Mouse (Mus musculus): ENCODE results near the gene Rpl12. TPM values are rescaled to one million over a fixed set of nuclear protein-coding genes. Genes with fewer than 3 reads are reported as not detected.

Rpl12 gene
- polyA plus RNA-seq, 1 experiment from 2014 or later: 78.7 TPM

DNA sequence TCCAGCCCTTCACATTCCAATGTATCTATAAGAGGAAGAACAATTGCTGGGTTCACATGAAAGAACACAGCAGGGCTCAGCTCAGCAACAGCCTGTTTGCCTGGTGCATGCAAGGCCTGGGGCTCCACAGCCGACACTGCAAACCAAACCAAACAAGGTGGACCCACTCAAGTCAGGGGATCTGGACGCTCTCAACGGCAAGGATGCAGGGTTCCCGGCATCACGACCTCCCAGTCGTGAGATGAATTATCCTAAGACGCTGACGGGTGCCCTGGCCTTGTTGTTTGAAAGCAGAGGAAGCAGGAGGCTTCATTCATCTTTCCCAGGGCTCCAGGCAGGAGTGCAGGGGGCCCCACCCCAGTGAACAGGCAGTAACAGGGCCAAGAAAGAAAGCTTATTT lies 24.5 kb downstream of the Rpl12 start:
- no peak overlapping the region for H3K4me3 ChIP-seq (ENCODE audit: low read length)
- no peaks in the 10 kb centered on the region for H3K27me3 ChIP-seq (replicated peaks; ENCODE audit: control insufficient read depth, insufficient read depth, low read length)
- H3K9ac ChIP-seq (ENCODE audit: low read depth, low read length): no peak overlapping the region
- H3K27ac ChIP-seq (ENCODE audit: low read depth, low read length): no peak overlapping the region
- no peaks in the 10 kb centered on the region for H3K9me3 ChIP-seq (ENCODE audit: control insufficient read depth, low read length)
- H3K36me3 ChIP-seq (ENCODE audit: control insufficient read depth, insufficient read depth, low read length): no peaks in the 10 kb centered on the region
- no peak overlapping the region for H3K4me2 ChIP-seq (ENCODE audit: low read length)
- H3K4me1 ChIP-seq (ENCODE audit: control insufficient read depth, insufficient read depth, low read depth, low read length): peaks cover 14% of the 10 kb centered on the region
- no peak for ATAC-seq
- 58% methylated on average over 8 of the region's 8 CpGs for WGBS

DNA sequence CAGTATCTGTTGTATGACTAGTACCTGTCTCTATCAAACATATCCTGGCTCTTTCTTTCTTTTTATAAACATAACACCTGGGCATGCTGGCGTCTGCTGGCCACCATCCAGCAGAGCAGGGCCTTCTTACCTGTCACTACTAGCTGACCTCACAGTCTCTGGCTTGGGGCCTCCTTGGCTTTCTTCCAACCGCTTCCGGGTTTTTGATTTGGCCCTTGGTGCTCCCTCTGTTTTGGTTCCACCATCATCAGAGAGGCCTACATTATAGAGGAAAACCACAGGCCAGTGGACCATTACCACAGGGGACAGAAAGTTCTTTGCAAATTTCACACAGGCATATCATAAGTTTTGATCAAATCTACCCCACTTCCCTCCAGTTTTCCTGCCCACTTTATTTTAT lies 28.0 kb downstream of the Rpl12 start:
- no peak for ATAC-seq
- H3K9me3 ChIP-seq (ENCODE audit: control insufficient read depth, low read length): no peaks in the 10 kb centered on the region

DNA sequence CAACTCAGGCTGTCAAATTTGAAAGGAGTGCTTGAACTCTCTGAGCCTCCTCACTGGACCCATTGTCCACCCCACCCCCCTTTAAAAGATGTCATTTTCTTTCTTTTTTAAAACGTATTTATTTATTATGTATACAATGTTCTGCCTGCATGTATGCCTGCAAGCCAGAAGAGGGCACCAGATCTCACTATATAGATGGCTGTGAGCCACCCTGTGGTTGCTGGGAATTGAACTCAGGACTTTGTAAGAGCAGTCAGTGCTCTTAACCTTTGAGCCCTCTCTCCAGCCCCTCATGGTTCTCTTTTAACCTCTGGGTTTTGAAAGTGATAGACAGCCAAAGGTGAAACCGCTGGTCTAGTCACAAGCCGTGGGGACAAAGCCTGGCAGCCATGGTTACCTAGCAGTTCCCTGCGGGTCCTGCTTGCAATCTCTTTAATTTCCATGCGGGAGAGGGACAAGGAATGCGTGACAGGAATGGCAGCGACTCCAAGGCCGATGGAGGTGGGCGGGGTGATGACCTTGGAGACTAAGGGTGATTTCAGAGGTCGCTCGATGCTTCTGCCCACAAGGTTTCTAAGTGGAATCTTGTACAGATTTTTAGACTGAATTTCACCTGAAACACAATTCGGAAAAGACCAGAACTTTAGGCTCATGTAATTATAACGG lies 28.9 kb downstream of the Rpl12 start:
- Histone ChIP-seq H3K27ac (ENCODE audit: low read depth, low read length) (no peak overlapping the region), H3K9me3 (ENCODE audit: control insufficient read depth, low read length) (no peaks in the 10 kb centered on the region), H3K36me3 (ENCODE audit: control insufficient read depth, insufficient read depth, low read length) (0 out of 2 replicates have a peak, but pooled peaks cover 7% of the 10 kb centered on the region), H3K9ac (ENCODE audit: low read depth, low read length) (no peak overlapping the region), H3K27me3 (replicated peaks; ENCODE audit: control insufficient read depth, insufficient read depth, low read length) (no peaks in the 10 kb centered on the region), H3K4me1 (ENCODE audit: control insufficient read depth, insufficient read depth, low read depth, low read length) (no peaks in the 10 kb centered on the region), H3K4me2 (ENCODE audit: low read length) (no peak overlapping the region), H3K4me3 (ENCODE audit: low read length) (no peak overlapping the region)
- ATAC-seq: no peak
- WGBS: 53% methylated on average over 13 of the region's 13 CpGs

More for the DNA sequence above, 28.0 kb downstream of the Rpl12 start:
- WGBS: 78% methylated on average over 3 of the region's 3 CpGs
- H3K27ac ChIP-seq (ENCODE audit: low read depth, low read length): no peak overlapping the region
- H3K27me3 ChIP-seq (replicated peaks; ENCODE audit: control insufficient read depth, insufficient read depth, low read length): no peaks in the 10 kb centered on the region
- H3K4me1 ChIP-seq (ENCODE audit: control insufficient read depth, insufficient read depth, low read depth, low read length): no peaks in the 10 kb centered on the region
- H3K4me3 ChIP-seq (ENCODE audit: low read length): no peak overlapping the region
- 0 out of 2 replicates have a peak, but pooled peaks cover 7% of the 10 kb centered on the region for H3K36me3 ChIP-seq (ENCODE audit: control insufficient read depth, insufficient read depth, low read length)
- H3K4me2 ChIP-seq (ENCODE audit: low read length): no peak overlapping the region
- no peak overlapping the region for H3K9ac ChIP-seq (ENCODE audit: low read depth, low read length)

GRCm38 (mm10) chr2:32992130-32992529 lies 30.8 kb downstream of the Rpl12 start:
- 77% methylated on average over 6 of the region's 6 CpGs for WGBS
- no peak overlapping the region for H3K4me2 ChIP-seq (ENCODE audit: low read length)
- no peaks in the 10 kb centered on the region for H3K4me1 ChIP-seq (ENCODE audit: control insufficient read depth, insufficient read depth, low read depth, low read length)
- H3K36me3 ChIP-seq (ENCODE audit: control insufficient read depth, insufficient read depth, low read length): 0 out of 2 replicates have a peak, but pooled peaks cover 7% of the 10 kb centered on the region
- no peak overlapping the region for H3K4me3 ChIP-seq (ENCODE audit: low read length)
- no peak overlapping the region for H3K9ac ChIP-seq (ENCODE audit: low read depth, low read length)
- H3K9me3 ChIP-seq (ENCODE audit: control insufficient read depth, low read length): no peaks in the 10 kb centered on the region
- no peak for ATAC-seq
- H3K27me3 ChIP-seq (replicated peaks; ENCODE audit: control insufficient read depth, insufficient read depth, low read length): no peaks in the 10 kb centered on the region
- no peak overlapping the region for H3K27ac ChIP-seq (ENCODE audit: low read depth, low read length)

GRCm38 (mm10) chr2:32997081-32997480 lies 35.7 kb downstream of the Rpl12 start:
- ATAC-seq: no peak
- H3K9ac ChIP-seq (ENCODE audit: low read depth, low read length): no peak overlapping the region
- H3K4me2 ChIP-seq (ENCODE audit: low read length): no peak overlapping the region
- 56% methylated on average over 6 of the region's 6 CpGs for WGBS
- no peaks in the 10 kb centered on the region for H3K9me3 ChIP-seq (ENCODE audit: control insufficient read depth, low read length)
- H3K27me3 ChIP-seq (replicated peaks; ENCODE audit: control insufficient read depth, insufficient read depth, low read length): no peaks in the 10 kb centered on the region
- no peak overlapping the region for H3K4me3 ChIP-seq (ENCODE audit: low read length)
- no peak overlapping the region for H3K27ac ChIP-seq (ENCODE audit: low read depth, low read length)
- H3K4me1 ChIP-seq (ENCODE audit: control insufficient read depth, insufficient read depth, low read depth, low read length): no peaks in the 10 kb centered on the region
- 0 out of 2 replicates have a peak, but pooled peaks cover 2% of the 10 kb centered on the region for H3K36me3 ChIP-seq (ENCODE audit: control insufficient read depth, insufficient read depth, low read length)

DNA sequence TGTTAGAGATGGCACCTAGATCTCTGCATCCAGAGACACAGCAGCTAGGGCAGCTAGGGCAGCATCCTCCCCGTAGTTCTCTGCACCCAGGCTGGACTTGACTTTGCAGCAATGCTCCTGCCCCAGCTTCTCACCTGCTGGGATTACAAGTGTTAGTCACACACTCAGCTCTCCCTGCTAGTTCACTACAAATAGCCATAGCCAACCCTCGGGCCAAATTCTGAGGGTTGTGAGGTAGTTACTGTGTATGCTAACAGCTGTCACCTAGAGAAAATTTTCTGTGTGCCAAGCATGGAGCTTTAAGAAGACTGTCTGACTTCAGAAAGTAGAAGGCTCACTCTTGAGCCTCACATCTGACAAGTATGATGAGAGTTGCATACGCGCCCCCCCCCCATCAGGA lies 36.4 kb downstream of the Rpl12 start:
- no peak overlapping the region for H3K4me3 ChIP-seq (ENCODE audit: low read length)
- H3K27ac ChIP-seq (ENCODE audit: low read depth, low read length): no peak overlapping the region
- no peak for ATAC-seq
- WGBS: 81% methylated on average over 4 of the region's 4 CpGs
- no peaks in the 10 kb centered on the region for H3K4me1 ChIP-seq (ENCODE audit: control insufficient read depth, insufficient read depth, low read depth, low read length)
- no peaks in the 10 kb centered on the region for H3K9me3 ChIP-seq (ENCODE audit: control insufficient read depth, low read length)
- no peak overlapping the region for H3K9ac ChIP-seq (ENCODE audit: low read depth, low read length)
- H3K27me3 ChIP-seq (replicated peaks; ENCODE audit: control insufficient read depth, insufficient read depth, low read length): no peaks in the 10 kb centered on the region
- no peak overlapping the region for H3K4me2 ChIP-seq (ENCODE audit: low read length)
- peaks cover 5% of the 10 kb centered on the region; the same call in 1 of the 2 replicates for H3K36me3 ChIP-seq (ENCODE audit: control insufficient read depth, insufficient read depth, low read length)

- Histone ChIP-seq H3K4me1 (ENCODE audit: control insufficient read depth, insufficient read depth, low read depth, low read length) (no peaks in the 10 kb centered on the region), H3K4me3 (ENCODE audit: low read length) (no peak overlapping the region), H3K27ac (ENCODE audit: low read depth, low read length) (no peak overlapping the region), H3K9ac (ENCODE audit: low read depth, low read length) (no peak overlapping the region), H3K27me3 (replicated peaks; ENCODE audit: control insufficient read depth, insufficient read depth, low read length) (no peaks in the 10 kb centered on the region; the same call in 1 of the 2 replicates), H3K36me3 (ENCODE audit: control insufficient read depth, insufficient read depth, low read length) (peaks cover 12% of the 10 kb centered on the region), H3K9me3 (ENCODE audit: control insufficient read depth, low read length) (no peaks in the 10 kb centered on the region), H3K4me2 (ENCODE audit: low read length) (no peak overlapping the region)
- WGBS: 89% methylated on average over 2 of the region's 2 CpGs
- no peak for ATAC-seq
These were observed 38.4 kb downstream of the Rpl12 start for GRCm38 (mm10) chr2:32999752-33000151.

GRCm38 (mm10) chr2:33002144-33002543 lies 40.8 kb downstream of the Rpl12 start:
- Histone ChIP-seq H3K9ac (ENCODE audit: low read depth, low read length) (no peak overlapping the region), H3K27ac (ENCODE audit: low read depth, low read length) (no peak overlapping the region), H3K36me3 (ENCODE audit: control insufficient read depth, insufficient read depth, low read length) (peaks cover 22% of the 10 kb centered on the region), H3K9me3 (ENCODE audit: control insufficient read depth, low read length) (no peaks in the 10 kb centered on the region), H3K4me1 (ENCODE audit: control insufficient read depth, insufficient read depth, low read depth, low read length) (no peaks in the 10 kb centered on the region), H3K4me2 (ENCODE audit: low read length) (no peak overlapping the region), H3K27me3 (replicated peaks; ENCODE audit: control insufficient read depth, insufficient read depth, low read length) (no peaks in the 10 kb centered on the region; the same call in 1 of the 2 replicates), H3K4me3 (ENCODE audit: low read length) (no peak overlapping the region)
- ATAC-seq: no peak
- 85% methylated on average over 7 of the region's 7 CpGs for WGBS

DNA sequence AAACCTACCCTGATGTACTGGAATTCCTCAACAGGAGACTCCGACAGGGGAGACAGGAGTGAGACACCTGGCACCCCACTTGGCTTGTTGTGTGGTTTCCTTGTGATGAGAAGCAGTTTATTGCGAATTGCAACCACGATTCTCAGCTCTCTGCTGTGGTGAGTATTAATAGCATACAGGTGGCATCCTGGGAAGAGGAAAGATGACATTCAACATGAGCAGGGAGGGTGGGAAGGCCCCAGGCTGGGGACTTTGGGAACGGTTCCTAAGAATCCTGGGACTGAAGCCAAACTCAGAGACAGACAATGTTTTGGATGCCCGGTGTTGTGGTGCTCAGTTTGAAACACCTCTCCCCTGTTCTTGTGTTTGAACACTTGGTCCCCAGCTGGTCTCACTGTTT lies 43.7 kb downstream of the Rpl12 start:
- no peak for ATAC-seq
- Histone ChIP-seq H3K4me3 (ENCODE audit: low read length) (no peak overlapping the region), H3K27ac (ENCODE audit: low read depth, low read length) (no peak overlapping the region), H3K36me3 (ENCODE audit: control insufficient read depth, insufficient read depth, low read length) (peaks cover 22% of the 10 kb centered on the region), H3K9ac (ENCODE audit: low read depth, low read length) (no peak overlapping the region), H3K9me3 (ENCODE audit: control insufficient read depth, low read length) (no peaks in the 10 kb centered on the region), H3K4me1 (ENCODE audit: control insufficient read depth, insufficient read depth, low read depth, low read length) (no peaks in the 10 kb centered on the region), H3K4me2 (ENCODE audit: low read length) (no peak overlapping the region), H3K27me3 (replicated peaks; ENCODE audit: control insufficient read depth, insufficient read depth, low read length) (no peaks in the 10 kb centered on the region; the same call in 1 of the 2 replicates)
- WGBS: 59% methylated on average over 5 of the region's 5 CpGs

Measured in hindbrain, embryonic 16.5 days (tissue).